Mouse (Mus musculus): Measurements from ENCODE around the gene Tmf1.

DNA sequence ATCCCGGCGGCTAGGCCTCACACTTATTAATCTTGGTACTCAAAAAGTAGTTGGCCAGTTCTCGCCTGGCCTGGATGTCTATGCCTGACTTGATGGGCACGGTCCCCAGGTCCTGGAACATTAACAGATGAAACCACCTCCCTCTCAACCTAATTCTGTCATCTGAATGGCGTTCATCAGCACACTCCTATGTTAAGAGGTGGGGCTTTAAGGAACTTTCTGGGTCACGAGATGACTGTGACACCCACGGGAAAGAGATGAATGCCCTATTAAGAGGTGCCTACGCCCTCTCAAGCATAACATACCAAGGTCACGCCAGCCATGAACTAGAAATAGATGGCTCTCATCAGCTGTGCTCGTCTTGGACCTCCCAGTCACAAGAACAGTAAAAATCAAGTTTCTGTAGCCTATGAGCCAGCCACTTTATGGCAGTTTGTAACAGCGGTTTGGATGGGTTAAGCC lies 476 bp upstream of the Tmf1 start:
- no peak for TF ChIP-seq CTCF (IDR thresholded peaks at IDR 0.05 in 2 of 3, conservative IDR thresholded peaks at IDR 0.05 in 1 of 3; ENCODE audit: control insufficient read depth in 1 of 3, insufficient read depth in 1 of 3, low read depth in 2 of 3, low read length in 3 of 3, poor library complexity in 1 of 3, severe bottlenecking in 1 of 3)
- no peak for TF ChIP-seq MYC (IDR thresholded peaks at IDR 0.05; ENCODE audit: low read depth, low read length)

Data from MEL (cell line).